Mouse (Mus musculus): Measurements from ENCODE around the gene Prkcz. TPM values are rescaled to one million over a fixed set of nuclear protein-coding genes. Genes with fewer than 3 reads are reported as not detected.
"Not testable (repeated sequence)": the region's sequence is repeated elsewhere in the genome, so short reads cannot be mapped to it uniquely, and the experiment has no call there.

Gene Prkcz
- total RNA-seq, 2 experiments from 2014 or later, result 0.87 to 1.2 TPM

DNA sequence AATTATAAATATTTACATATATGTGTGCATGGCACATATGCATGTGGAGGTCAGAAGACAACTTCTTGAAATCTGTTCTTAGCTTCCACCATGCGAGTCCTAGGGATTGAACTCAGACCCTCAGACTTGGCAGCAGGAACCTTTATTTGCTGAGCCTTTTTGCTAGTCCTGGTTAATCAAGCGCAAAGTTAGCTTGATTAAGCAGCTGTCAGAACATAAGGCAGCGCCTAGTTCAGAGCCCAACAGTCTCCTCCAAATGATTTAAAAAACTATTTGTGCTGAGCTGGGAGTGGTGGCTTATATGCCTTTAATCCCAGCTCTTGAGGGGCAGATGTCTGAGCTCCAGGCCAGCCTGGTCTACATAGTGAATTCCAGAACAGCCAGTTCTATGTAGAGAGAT is 110.0 kb downstream of the Prkcz start:
- no peak for DNase-seq
- intact Hi-C loops (cut with DNase I), result loop anchor here (5.0 kb wide), 2 partner anchors 56 to 139 kb away; no protein-coding TSS in a partner anchor

DNA sequence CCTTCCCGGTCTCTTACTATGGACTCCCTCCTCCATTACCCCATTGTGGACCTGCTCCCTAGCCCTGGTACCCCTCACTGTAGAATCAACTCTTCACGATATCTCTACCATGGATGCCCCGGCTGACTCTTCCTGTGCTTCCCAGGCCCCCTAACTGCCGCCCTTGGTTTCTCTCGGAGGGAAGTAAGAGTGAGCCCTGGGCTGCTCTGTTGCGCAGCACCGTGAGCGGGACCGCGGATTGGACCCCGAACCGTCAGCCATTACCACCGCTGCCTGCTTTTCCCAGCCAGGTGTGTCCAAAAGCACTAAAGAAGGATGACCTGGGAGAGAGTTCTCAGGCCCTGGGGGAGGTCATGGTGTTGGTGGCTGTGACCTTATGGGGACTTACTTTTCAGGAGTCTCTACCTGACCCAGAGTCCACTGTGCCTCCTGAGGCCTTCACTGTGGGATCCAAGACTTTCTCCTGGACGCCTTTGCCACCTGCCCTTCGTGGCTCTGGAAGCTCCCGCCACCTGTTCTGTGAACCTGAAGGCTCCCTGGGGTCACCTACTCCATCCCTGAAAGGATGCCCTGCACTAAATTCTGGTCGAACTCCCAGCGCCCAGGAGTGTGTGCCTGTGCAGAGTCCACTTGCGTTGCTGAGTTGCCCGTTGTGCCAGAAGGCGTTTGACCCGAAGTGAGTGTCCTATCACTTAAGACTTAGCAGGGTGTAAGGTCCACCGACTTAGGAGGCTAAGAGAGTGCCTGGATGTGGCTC is 110.6 kb downstream of the Prkcz start:
- DNase-seq, result peak in 1 of 2 experiments; percentile 13
- intact Hi-C loops (cut with DNase I), result loop anchor here (5.0 kb wide), 2 partner anchors 57 to 138 kb away; no protein-coding TSS in a partner anchor

GRCm38 (mm10) chr4:155249648-155250351 is 111.4 kb downstream of the Prkcz start, which contains the start of gene Faap20:
TSS of gene Faap20 (plus strand) at chr4:155249802.
- peak; percentile 78 to 86 for DNase-seq
- intact Hi-C loops (cut with DNase I), result loop anchor here (1.0 to 5.0 kb wide), 3 partner anchors 58 to 154 kb away; no protein-coding TSS in a partner anchor

DNA sequence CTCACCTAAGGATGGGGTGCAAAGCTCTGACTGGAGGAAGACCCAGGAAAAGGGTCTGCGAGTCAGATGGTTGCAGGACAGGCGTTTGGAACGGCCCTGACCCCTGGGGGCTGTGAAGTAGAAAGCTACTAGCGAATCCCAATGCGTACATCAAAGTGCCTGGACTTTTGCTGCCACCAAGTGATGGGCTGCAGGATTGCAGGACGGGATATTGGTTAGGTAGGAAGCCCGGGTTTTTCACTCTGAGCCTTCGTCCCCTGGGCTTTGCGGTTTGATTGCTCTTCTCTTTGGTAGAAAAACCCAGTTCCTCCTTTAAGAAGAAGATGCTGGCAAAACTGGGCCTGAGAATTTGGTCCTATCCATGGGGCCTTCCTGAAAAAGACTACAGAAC is 111.9 kb downstream of the Prkcz start:
- DNase-seq, result peak; percentile 92 to 96
- intact Hi-C loops (cut with DNase I), result loop anchor here (1.0 kb wide), 1 partner anchor 154 kb away; no protein-coding TSS in a partner anchor

GRCm38 (mm10) chr4:155248054-155248453 is 113.1 kb downstream of the Prkcz start:
- intact Hi-C loops (cut with DNase I); DNase-seq: not testable (repeated sequence)

GRCm38 (mm10) chr4:155246691-155247105 is 114.5 kb downstream of the Prkcz start:
- peak; percentile 37 to 61 for DNase-seq
- intact Hi-C loops (cut with DNase I), result loop anchor here (2.0 kb wide), 1 partner anchor 118 kb away; no protein-coding TSS in a partner anchor

GRCm38 (mm10) chr4:155245770-155246492 is 115.2 kb downstream of the Prkcz start:
- intact Hi-C loops (cut with DNase I), result loop anchor here (2.0 kb wide), 1 partner anchor 117 kb away; no protein-coding TSS in a partner anchor
- no peak for DNase-seq

GRCm38 (mm10) chr4:155243233-155243632 is 117.9 kb downstream of the Prkcz start:
- no peak for DNase-seq
- intact Hi-C loops (cut with DNase I), result no loop called here

DNA sequence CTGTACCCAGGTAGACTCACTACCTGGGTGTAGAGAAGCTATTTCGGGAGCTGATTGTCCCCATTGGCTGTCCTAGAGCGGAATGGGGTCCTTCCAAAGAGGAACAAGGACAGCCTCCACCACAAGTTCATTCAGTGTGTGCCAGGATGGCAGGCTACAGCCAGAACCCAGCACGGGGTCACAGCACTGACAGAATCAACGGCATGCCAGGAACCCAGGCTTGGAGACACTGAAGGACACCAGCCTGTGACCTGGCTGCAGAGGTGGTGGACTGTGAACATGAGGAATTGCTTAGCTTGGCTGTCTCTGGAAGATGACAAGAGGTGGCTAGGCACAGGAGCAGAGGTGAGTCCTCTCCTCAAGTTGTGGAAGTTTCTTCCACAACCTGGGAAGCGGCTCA is 118.9 kb downstream of the Prkcz start:
- intact Hi-C loops (cut with DNase I), result no loop called here
- DNase-seq, result no peak

GRCm38 (mm10) chr4:155241789-155242188 is 119.4 kb downstream of the Prkcz start:
- intact Hi-C loops (cut with DNase I), result no loop called here
- no peak for DNase-seq

GRCm38 (mm10) chr4:155239494-155239893 is 121.7 kb downstream of the Prkcz start:
- no peak for DNase-seq
- intact Hi-C loops (cut with DNase I), result no loop called here

- intact Hi-C loops (cut with DNase I), result no loop called here
- peak; percentile 33 to 49 for DNase-seq
These were observed 122.9 kb downstream of the Prkcz start for GRCm38 (mm10) chr4:155238276-155238675.

DNA sequence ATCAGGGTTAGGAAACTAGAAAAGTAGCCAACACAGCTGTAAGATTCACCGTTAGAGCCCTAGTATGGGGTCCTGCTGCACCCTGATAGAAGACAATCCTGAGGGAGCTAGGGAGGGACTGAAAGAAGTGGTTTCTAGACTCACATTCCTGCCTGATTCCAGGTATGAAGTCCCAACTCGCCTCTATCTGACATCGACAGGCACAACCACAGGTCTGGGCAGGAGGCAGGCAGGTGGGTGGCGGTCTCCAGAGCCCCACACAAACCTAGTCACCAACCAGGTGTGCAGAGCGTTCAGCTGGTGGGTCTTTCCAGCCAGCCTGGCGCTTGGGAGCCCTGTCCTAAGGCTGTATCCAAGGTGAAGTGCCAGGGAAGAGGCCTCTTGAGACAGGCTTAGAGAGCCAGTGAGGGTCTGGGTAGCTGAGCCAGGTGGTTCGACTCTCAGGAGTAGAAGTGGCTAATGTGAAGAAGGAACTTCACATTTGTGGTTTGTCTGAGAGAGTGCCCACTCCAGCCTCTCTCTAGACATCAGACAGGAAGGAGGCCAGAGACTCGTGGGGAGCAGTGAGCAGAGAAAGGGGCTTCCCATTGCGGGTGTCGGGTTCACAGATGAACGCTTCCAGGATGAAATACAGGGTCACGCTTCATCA is 124.3 kb downstream of the Prkcz start:
- intact Hi-C loops (cut with DNase I), result no loop called here
- DNase-seq, result no peak

- intact Hi-C loops (cut with DNase I), result no loop called here
- peak; percentile 76 to 88 for DNase-seq
These were observed 125.6 kb downstream of the Prkcz start for GRCm38 (mm10) chr4:155235311-155236119.

DNA sequence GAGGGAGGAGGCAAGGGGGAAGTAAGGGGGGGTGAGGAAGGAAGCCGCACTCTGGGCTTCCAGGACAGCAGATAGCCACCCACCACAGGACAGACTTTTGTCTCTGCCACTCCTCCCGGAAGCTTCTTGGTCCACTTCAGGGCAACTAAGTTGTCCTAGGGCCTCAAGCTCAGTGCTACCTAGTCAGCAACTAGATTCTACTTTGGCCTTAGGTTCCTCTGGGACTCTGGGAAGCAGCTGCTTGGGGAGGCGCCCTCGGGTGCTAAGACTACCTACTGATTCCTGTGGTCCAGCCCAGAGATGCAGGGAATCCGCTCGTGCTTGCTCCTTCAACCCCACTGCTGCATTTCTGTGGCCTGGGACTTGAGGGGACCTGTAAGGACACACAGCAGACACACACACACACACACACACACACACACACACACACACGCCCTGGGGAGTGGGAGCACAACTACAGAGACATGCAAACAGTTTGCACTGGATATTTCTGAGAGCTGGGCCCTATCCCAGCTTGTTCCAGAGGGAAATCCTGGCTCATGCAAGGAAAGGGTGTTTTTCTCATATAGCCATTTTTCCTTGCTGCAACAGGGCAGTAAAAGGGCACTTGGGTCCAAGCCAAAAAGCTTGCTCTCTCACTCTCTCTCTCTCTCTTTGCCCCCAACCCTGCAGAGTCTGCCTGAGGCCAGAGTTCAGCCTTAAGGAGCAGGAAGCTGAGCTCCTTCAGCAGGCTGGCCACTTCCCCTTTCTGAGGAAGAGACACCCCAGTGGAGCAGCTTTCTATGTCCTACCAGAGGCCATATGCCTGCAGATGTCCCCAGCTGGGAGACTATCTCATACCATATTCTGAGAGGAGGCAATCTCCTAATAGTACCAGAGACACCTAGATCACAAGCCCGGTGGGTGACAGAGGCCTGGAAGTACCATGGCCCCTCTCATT is 126.5 kb downstream of the Prkcz start:
- no peak for DNase-seq
- intact Hi-C loops (cut with DNase I), result no loop called here

- intact Hi-C loops (cut with DNase I), result no loop called here
These were observed 127.3 kb downstream of the Prkcz start for GRCm38 (mm10) chr4:155233878-155234277.

DNA sequence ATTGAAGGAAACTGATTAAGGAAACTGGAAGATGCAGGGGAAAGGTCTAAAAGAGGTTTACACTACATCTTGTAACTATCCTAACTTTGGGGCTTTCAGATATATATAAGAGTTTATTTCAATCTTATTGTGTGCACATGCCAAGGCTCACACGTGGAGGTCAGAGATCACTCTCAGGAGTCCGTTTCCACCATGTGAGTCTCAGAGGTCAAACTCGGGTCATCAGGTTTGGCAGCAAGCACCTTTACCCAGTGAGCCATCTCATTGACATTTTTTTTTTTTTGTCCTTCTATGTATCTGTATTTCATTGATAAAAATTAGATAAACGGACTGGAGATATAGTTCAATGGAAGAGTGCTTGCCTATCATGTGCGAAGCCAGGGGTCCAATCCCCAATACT is 132.7 kb downstream of the Prkcz start:
- intact Hi-C loops (cut with DNase I), result no loop called here
- no peak for DNase-seq

More at GRCm38 (mm10) chr4:155233878-155234277, 127.3 kb downstream of the Prkcz start:
- DNase-seq, result peak; percentile 82 to 83

DNA sequence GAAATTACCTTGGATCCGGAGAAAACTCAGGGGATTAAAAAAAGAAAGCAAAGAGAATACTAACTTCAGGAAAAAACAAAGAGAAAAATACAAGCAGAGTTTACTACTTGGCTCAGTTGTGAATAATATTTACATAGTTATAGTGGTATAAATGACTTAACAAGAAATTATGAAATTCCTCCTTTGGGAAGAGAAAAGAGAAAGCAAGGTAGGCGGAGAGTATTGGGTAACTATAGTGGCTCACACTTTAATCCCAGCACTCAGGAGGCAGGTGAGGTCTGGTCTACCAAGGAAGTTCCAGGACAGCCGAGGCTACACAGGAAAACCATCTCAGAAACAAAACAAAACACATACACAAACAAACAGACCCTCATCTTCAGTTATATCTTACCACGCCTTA is 133.2 kb downstream of the Prkcz start:
- intact Hi-C loops (cut with DNase I), result no loop called here
- no peak for DNase-seq
